Mouse (Mus musculus) c-Kit-negative CD71-positive TER-119-positive erythroid progenitor cells, embryonic 14.5 days (primary cell): ENCODE data around the gene Coro7.
"Not testable (repeated sequence)": the region's sequence is repeated elsewhere in the genome, so short reads cannot be mapped to it uniquely, and the experiment has no call there.

Source experiments
- DNase-seq: peaks from one replicate; pipeline ENCODE4 v3.0.0-alpha.2; 2013; ENCODE audit warnings: low read depth, low spot score

The Coro7 gene

DNA sequence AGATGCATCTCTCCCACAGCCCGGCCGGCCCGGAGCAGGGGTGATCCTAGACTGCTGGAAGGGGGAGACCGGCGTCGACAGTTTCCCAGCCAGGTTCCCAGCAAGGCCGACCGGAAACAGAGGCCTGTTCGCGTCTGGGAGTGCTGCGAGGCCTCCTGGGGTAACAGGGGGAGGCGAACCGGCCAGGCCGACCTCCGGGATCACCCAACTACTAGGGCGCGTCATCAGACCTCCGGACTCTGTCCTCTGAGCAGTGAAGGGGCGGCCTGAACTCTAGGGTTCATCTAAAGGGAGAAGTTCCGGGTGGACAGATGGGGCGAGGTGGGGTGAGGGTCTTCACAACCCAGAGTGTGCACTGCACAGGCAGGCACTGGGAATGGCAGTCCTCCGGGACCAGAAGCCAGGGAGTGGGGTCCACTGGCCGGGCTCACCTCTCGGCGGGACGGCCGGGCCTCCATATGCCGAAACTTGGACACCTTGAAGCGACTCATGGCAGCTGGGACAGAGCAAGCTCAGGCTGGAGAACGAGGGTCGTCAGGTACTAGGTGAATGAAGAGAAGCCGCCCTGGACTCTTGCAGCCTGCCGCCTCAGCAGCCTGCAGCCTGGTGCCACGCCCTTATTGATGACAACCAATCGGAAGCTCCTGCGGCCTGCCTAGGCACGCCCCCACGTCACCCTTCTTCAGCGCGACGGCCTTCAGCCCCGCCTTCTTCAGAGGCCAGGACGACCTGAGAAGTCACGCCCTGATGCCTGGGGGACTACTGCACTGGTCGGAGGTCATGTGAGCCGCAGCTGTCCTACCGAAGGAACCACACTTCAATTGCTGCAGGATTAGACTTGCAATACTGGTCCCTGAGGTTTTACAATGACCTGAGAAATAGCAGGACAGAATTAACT is at the start of gene Coro7:
Gene Coro7, minus strand, starts transcription at position 657 of the 898 bp plus-strand sequence.
- DNase-seq: peak; percentile 93

DNA sequence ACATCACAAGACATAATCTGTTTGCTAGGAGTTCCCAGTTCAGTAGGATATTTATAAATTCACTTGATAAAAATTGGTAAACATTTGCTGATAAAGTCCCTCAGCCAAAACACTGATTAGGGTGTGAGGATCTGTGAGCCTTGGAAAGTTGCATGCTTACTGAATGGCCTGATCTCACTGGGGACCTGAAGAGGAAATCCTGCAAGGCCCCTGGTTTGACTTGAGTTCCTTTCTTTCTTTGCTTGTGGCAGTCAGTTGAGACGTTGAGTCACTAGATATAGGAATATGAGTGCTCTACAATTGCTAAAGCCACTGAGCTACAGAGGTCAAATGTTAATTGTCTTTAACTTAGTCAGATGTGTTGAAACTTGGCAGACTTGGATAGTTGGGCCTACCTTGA is 48.4 kb upstream of the Coro7 start:
- DNase-seq: no peak

DNA sequence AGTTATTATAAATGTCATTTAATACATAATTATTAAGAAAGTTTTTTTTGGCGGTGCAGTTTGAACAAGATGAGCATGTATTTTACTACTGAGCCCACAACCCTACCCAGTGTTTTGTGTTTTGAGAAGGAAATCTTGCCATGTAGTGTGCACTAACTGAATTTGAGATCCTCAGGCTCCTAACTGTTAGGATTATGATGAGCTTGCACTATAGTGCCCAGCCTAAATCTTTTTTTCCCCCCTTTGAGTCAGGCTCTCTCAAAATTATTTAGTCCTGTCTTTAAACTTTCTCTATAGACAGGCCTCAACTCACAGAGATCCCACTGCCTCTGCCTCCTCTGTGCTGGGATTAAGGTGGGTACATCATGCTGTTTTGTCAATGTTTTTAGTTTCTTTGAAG is 47.9 kb upstream of the Coro7 start:
- no peak for DNase-seq

DNA sequence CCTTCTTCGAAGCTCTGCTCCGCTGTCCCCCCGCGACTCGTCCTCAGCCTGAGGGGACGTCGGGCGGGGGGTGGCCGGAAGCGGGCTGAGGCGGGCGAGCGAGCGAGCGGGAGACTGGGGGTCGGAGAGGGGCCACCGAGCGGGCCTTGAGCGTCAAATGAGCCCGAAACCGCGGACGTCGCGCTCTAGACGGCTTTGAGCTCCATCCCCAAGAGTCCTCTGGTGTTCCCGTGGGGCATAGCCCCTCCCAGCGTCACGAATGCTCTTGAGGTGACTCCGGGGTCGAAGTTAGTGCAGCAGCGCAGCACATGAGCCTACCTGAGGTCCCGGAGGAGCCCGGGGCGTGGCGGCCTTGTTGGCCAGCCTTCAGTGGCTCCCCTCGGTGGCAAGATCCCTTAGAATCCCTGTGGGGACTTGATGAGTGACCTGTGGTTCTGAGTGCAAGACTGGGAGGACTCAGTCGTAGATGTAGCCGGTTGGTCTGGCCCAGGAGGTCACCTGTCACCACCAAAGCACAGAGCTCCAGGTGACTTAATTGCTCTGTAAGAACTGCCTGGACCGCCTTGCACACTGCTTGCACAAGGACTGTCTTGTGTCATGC is 47.1 kb upstream of the Coro7 start:
- no peak for DNase-seq

DNA sequence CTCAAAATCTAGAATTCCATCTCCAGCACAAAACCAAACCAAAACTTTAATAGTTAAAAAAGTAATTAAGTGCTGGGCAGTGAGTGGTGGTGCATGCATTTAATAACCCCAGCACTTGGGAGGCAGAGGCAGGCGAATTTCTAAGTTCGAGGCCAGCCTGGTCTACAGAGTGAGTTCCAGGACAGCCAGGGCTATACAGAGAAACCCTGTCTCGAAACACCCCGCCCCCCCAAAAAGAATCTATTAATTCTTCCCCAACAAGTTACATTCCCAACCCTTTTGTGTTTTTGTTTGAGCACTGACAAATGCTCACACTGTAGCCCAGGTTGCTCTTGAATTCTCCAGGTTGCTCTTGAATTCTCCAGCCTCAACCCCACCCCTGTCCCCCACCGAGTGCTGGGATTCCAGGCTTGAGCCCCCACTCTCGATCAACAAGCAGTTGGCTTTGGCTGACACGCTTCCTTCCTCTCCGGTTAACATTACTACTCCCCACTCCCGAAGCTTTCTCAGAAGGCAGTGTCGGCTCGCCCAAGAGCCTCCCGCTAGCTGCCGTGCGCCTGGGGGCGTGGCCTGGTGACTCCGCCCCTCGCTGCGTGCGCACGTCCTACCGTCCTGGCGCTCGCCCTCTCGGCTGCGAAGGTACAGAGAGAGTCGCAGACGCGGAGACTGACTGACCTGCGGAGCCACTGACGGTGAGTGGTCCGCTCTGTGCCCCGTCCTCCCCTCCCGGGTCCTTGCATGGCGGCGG is 46.4 kb upstream of the Coro7 start, which contains the start of gene Hmox2:
Gene Hmox2, plus strand, starts transcription at position 582 of the 748 bp plus-strand sequence.
- DNase-seq: peak; percentile 88

DNA sequence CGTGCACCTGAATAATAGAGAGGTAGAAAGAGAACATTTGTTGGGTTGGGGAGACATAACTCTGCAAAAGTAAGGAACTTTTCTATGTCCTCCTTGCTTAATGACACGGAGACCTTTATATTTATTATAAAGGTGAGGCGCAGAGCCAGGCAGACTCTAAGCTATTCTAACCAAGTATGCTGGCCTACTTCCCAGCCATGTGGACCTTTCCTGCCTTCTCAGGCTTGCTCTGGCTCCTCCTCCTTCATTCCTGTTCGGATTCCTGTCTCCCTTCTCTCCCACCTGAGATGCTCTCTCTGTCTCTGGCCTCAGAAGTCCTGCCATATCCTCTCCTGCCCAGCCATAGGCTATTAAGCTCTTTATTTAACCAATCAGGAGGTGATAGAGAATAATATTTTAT is 45.7 kb upstream of the Coro7 start:
- no peak for DNase-seq

DNA sequence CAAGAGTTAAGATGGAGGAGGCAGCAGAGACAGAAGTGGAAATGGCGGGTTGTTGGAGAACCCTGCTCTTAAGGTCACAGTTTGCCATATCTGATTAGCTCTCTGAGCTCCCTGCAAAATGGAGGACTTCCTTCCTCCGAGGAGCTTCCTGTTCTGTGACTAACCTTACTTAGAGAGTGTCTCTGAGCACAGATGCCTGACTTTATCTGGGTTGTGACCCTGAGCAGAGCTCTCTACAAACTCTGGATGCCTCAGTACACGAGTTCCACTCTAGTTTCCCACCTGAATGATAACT is 43.3 kb upstream of the Coro7 start:
- DNase-seq: no peak

DNA sequence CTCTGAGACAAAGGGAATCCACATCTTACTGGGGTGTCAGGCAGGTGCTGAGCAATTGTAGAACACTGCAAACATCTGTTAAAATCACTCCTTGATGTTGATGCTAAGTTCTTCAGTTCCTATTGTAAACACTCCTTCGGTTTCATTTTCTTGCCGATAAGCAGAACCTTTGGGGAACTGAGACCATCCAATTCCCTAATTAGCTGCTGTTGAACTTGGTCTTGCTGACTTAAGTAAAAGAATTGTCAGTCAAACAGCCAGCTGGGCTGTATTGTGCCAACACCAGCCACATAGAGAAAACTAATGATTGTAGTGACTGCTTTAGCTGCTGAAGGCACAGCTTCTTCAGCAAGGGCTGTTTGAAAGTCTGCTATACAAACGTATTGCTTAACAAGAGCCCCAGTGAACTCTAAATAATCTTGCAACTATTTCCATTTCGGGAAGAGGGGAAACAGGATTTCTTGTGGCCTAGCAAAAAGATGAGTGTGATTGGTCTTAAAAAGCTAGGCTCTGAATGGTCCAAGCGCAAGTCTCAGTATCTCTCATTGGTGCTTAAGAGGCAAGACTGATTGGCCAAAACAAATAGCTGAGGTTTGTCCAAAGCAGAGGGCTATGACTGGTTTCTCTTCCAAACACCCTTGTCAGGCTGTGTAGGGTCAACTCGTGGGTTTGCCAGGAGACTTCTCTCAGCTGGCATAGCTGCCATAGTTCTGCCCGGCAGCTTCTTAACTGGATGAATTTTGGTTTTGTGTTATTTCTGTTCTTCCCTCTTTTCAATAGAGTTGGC is 42.7 kb upstream of the Coro7 start:
- no peak for DNase-seq

DNA sequence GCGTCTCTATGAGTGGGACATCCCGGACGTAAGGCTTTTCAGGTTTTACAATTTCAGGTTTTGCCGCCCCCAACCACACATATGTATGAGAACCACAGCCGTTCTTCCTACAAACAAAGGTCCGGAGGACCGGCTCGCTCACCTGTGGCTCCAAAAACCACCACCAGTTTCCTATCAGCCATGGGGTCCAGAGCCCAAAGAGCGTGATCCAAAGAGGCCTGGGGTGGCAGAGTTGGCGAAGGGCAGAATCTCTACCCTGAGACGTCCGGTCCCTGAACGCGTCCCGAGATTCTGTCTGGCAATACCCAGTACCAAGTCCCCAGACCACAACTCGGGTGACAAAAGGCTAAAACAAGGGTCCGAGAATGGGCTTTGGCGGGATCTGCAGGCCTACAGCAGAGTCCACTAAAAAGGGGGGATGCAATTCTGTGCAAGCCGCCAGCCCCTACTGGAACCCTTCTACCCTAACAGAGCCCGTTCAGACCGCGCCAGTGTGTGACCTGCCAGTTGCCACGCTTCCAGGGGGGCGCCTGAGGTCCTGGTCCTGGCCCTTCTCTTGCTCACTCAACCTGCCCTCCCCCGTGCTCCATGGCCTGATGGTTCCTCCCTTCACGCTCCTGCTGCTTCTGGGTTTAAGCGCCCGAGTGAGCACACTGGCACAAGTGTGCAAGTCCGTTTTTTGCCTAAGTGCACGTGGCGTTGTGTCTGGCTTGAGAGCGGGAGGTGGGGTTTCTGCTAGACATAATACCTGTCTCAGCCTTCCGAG is 39.4 kb upstream of the Coro7 start, which contains the start of gene Nmral1:
Gene Nmral1, minus strand, starts transcription at position 604 of the 766 bp plus-strand sequence.
- DNase-seq: peak; percentile 56

DNA sequence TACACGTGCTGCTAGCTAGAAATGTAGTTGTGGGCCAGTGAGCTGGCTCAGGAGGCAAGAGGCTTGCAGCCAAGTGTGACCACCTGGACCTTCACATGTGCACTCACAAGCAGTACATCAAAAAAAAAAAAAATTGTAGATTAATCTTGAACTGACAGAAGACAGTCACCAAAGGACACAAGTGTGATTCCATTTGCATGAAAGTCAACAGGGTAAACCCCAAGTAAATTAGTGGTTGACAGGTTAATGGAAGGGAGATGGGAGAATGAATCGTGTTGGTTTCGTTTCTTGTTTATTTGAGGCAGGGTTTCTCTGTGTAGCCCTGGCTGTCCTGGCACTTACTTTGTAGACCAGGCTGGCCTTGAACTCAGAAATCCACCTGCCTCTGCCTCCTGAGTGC is 38.3 kb upstream of the Coro7 start:
- no peak for DNase-seq

DNA sequence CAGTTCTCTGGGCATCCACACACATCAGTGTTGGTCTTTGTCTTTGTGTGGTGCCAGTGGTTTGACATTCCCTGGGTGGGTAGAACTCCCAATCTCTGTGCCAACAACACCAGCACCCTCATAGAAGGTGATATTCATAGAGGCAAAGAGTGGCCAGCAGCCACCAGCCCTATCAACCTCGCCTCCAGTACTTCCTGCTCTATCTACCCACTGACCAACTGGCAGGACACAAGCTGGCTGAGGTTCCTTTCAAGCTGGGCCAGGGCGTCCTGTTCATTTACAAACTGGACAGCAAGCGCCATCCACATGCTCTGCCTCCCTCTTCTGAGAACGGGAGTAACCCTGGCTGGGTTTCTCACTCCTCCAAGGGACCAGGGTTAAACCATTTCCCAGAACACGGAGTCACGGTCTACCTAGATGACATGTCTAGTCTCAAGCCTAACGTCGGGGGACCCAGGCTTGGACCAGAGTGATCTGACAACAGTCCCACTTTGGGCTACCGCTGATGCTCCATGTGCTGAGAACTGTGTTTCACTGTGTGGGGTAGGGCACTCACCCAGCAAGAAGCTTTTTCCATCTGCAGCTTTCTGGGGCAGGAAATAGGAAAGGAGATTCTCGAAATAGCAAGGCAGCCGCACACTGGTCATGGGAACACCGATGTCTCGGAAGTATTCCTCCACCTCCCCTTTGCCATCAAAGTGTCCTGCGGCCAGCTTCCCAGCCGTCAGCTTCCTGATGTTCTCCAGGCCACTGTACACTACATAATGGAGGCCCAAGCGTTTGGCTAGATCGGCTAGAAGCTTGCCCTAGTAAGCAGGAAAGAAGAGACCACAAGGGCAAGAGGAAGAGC is 34.5 kb upstream of the Coro7 start:
- no peak for DNase-seq

DNA sequence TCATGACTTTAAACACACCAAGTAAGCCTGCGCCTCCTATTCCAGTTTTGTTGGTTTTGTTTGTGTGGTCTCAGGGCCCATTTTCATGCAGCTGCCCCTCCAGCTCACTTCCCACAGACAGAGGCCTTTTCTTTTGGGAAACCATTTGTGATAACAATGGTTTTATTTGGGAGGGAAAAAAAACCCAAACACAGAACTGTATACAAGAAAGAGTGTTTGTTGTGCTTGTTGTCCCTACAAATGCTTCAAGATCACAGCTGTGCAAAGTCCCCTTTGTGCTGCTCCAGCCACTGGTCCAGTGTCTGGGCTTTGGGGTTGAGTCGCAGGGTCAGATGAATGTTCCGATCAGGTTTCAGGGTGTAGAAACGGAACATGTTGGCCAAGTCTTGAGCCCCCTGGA is 31.6 kb upstream of the Coro7 start:
- DNase-seq: no peak

DNA sequence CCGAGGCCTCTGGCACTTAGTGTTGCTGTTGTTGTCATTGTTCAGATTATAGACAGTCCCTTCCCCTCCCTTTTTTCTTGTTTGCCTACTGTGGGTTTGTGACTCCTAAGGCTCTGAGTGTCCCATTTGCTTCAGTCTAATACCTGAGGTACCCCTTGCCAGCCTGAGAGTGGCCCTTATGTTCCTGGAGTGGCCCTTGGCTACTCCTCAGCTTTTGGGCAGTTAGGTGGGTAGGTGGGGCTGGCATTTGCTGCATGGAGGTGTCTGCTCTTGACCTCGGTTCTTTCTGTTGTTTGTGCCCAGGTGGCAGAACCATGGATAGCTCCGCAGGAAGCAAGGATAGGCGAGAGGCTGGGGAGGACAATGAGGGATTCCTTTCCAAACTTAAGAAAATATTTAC is 26.0 kb upstream of the Coro7 start:
- no peak for DNase-seq

DNA sequence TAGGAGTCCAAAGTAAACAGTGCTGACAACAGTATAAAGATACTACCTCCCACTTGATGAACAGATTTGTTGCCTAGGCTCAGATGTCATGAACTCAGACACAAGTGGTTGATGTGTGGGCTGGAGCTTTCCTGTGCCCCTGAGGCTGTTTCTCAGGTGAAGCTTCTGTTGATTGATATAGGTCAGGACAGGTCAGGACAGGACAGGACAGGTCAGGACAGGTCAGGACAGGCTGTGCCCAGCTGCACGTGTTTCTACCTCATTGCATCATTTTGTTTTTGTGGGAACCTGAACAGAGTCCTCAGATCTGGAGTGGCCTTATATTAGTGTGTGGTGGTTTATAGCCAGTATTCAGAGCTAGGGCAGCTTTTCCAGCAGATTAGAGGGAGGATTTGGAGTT is 23.1 kb upstream of the Coro7 start:
- DNase-seq: no peak

DNA sequence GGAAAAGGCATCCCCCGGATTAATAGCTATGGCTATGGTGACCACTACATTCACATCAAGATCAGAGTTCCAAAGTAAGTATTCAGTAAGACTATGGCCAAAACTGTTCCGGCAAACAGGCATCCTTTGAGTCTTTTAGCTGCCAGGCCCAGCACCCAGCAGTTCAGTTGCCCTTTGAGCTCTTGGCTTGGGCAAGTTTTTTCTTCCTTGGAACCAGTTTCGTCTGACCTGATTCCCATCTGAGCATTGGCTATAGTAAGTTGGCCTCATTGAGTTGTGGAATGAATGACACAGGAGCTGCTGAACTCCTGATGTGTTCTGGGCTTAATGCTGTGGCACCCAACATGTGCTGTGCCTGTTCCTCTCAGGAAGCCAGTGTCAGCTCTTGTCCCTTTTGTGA is 21.6 kb upstream of the Coro7 start:
- DNase-seq: no peak

DNA sequence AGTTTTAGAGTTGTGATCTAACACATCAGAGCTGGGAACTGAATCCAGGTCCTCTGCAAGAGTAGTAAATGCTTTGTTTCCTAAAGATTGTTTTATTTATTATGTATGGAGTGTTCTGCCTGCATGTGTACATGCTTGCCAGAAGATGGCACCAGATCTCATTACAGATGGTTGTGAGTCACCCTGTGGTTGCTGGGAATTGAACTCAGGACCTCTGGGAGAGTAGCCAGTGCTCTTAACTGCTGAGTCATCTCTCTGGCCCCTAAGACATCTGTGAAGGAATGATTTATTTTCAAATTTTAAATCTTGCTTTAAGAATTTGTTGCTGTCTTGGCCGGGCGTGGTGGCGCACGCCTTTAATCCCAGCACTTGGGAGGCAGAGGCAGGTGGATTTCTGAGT is 9.8 kb upstream of the Coro7 start:
- not testable (repeated sequence) for DNase-seq

DNA sequence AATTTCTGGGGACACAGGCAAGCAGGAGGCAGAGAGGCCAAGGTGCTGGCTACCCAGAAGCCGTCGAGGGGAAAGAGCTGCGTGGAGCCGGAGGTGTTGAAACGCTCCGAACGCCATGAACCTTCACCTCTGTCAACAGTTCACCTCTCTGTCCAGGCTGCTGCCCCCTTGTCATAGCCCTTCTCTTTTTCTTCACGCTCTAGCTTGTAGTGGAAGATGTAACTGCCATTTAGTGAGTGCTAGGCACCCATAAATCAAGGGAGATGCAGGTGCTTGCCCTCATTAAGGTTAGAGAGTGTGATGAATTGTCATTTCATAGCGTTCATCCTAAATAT is 4.8 kb upstream of the Coro7 start:
- DNase-seq: no peak

DNA sequence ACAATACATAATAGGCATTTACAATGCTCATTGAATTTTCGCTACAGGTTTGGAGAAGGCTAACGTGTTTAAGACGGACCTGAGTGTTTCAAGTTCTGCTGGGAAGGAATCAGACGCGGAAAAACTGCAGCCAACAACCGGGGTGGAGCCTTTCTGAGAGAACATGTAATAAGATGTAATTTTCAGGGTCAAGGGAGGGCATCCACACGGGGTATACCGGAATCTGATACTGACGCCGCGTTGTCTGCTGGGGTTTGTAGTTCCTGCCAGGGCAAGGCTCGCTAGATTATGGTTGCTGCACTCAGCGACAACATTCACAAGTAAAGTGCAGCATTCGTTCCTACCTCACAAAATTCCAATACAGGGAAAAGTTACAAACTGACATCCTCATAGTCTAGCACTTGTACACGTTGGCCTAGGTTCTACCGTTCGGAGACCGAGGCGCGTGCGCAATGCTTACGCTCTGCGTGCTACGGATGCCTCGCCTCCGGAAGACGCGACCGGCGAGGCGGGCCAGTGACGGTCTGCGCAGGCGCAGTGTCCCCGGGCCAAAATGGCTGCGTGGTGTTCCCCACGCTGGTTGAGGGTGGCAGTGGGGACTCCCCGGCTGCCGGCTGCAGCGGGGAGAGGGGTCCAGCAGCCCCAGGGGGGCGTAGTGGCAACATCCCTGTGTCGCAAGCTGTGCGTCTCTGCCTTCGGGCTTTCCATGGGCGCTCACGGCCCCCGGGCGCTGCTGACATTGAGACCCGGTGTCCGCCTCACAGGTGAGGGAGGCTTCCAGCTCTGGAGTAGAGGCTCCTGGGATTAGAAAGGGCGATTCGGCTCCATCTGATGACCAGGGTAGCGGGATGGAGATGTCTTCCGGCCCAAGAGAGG is 4.2 kb upstream of the Coro7 start:
- peak; percentile 92 for DNase-seq

DNA sequence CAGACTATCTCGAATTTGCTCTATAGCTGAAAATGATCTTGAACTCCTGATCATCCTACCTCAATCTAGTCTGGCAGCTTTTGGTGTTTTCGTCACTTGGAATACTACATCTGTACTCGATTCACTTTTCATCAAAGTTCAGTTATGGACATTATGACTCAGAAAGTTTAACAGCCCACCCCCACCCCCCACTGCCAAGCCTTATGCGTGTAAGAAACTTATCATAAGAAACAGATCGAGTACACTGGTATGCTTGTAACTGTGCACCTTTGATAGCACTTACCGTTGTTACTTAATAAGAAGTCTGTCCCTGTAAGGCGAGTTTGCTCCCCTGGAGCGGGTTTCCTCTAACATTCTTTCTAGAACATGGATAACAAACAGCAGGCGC is 3.6 kb upstream of the Coro7 start:
- no peak for DNase-seq
